Mouse (Mus musculus) hindbrain, embryonic 10.5 days (tissue): Measurements from ENCODE around the gene Cad. TPM values are rescaled to one million over a fixed set of nuclear protein-coding genes. Genes with fewer than 3 reads are reported as not detected.

Experiments used
- polyA plus RNA-seq: library from polyadenylated mRNA; unstranded; fragments of >200 nt; fragmentation: Nextera tagmentation; extraction: Ambion mirVana; gene quantifications from 2 replicates; pipeline ENCODE4 v1.2.1, GENCODE M21; 2016

Cad gene
- polyA plus RNA-seq, 1 experiment from 2014 or later, result 43.5 TPM

Other genes with a start within 250 kb of the Cad start
- gene Mapre3, start 240.1 kb upstream of the Cad start, polyA plus RNA-seq, result 21.1 and 41.8 TPM in 2 replicates
- gene Tmem214, start 186.8 kb upstream of the Cad start, polyA plus RNA-seq, result 64.0 and 67.6 TPM in 2 replicates
- gene Agbl5, start 166.1 kb upstream of the Cad start, polyA plus RNA-seq, result 18.4 and 24.2 TPM in 2 replicates
- gene Ost4, start 147.0 kb upstream of the Cad start, polyA plus RNA-seq, result 405 and 407 TPM in 2 replicates
- 85.1 and 87.4 TPM in 2 replicates for gene Emilin1, start 141.4 kb upstream of the Cad start, polyA plus RNA-seq
- 7.2 and 8.0 TPM in 2 replicates for gene Khk, start 133.3 kb upstream of the Cad start, polyA plus RNA-seq
- gene Cgref1, start 109.2 kb upstream of the Cad start, polyA plus RNA-seq, result 3.7 and 6.7 TPM in 2 replicates
- 147 and 152 TPM in 2 replicates for gene Preb, start 94.4 kb upstream of the Cad start, polyA plus RNA-seq
- gene Tcf23, start 86.1 kb upstream of the Cad start, polyA plus RNA-seq, result not detected in 2 replicates
- 86.2 and 110 TPM in 2 replicates for gene Atraid, start 6.5 kb upstream of the Cad start, polyA plus RNA-seq
- 8.1 and 10.1 TPM in 2 replicates for gene Slc5a6, start 5.9 kb upstream of the Cad start, polyA plus RNA-seq
- gene Dnajc5g, start 51.5 kb downstream of the Cad start, polyA plus RNA-seq, result not detected in 2 replicates
- 2.1 and 9.3 TPM in 2 replicates for gene Slc30a3, start 53.5 kb downstream of the Cad start, polyA plus RNA-seq
- gene Trim54, start 61.9 kb downstream of the Cad start, polyA plus RNA-seq, result not detected in 2 replicates
- gene Ucn, start 84.0 kb downstream of the Cad start, polyA plus RNA-seq, result not detected in 2 replicates
- 59.2 and 60.7 TPM in 2 replicates for gene Mpv17, start 99.5 kb downstream of the Cad start, polyA plus RNA-seq
- gene Gm29609, start 125.1 kb downstream of the Cad start, polyA plus RNA-seq, result 0.80 and 0.89 TPM in 2 replicates
- gene Gtf3c2, start 125.4 kb downstream of the Cad start, polyA plus RNA-seq, result 105 and 118 TPM in 2 replicates
- 128 and 138 TPM in 2 replicates for gene Snx17, start 138.4 kb downstream of the Cad start, polyA plus RNA-seq
- gene Eif2b4, start 138.7 kb downstream of the Cad start, polyA plus RNA-seq, result 85.2 and 99.3 TPM in 2 replicates
- 12.7 and 15.0 TPM in 2 replicates for gene Zfp513, start 147.5 kb downstream of the Cad start, polyA plus RNA-seq
- gene Ppm1g, start 165.9 kb downstream of the Cad start, polyA plus RNA-seq, result 172 and 197 TPM in 2 replicates
- 151 and 159 TPM in 2 replicates for gene Nrbp1, start 186.1 kb downstream of the Cad start, polyA plus RNA-seq
- 0.30 TPM in 1 of 2 replicates, not detected in the other for gene Gm9970, start 186.5 kb downstream of the Cad start, polyA plus RNA-seq
- 3.9 and 6.7 TPM in 2 replicates for gene Krtcap3, start 196.9 kb downstream of the Cad start, polyA plus RNA-seq
- 35.2 and 39.7 TPM in 2 replicates for gene Ift172, start 236.3 kb downstream of the Cad start, polyA plus RNA-seq
- 47.3 and 55.6 TPM in 2 replicates for gene Fndc4, start 241.3 kb downstream of the Cad start, polyA plus RNA-seq
- gene Gckr, start 242.7 kb downstream of the Cad start, polyA plus RNA-seq, result 0.14 TPM in 1 of 2 replicates, not detected in the other